Mouse (Mus musculus): ENCODE results near the gene Ly6g6f. TPM values are rescaled to one million over a fixed set of nuclear protein-coding genes. Genes with fewer than 3 reads are reported as not detected.
A peak's percentile ranks its signal among the peaks of the same experiment; 100 is the strongest.

The Ly6g6f gene
- total and polyA plus RNA-seq, 2 experiments = 0.07 TPM; not detected in 1

DNA sequence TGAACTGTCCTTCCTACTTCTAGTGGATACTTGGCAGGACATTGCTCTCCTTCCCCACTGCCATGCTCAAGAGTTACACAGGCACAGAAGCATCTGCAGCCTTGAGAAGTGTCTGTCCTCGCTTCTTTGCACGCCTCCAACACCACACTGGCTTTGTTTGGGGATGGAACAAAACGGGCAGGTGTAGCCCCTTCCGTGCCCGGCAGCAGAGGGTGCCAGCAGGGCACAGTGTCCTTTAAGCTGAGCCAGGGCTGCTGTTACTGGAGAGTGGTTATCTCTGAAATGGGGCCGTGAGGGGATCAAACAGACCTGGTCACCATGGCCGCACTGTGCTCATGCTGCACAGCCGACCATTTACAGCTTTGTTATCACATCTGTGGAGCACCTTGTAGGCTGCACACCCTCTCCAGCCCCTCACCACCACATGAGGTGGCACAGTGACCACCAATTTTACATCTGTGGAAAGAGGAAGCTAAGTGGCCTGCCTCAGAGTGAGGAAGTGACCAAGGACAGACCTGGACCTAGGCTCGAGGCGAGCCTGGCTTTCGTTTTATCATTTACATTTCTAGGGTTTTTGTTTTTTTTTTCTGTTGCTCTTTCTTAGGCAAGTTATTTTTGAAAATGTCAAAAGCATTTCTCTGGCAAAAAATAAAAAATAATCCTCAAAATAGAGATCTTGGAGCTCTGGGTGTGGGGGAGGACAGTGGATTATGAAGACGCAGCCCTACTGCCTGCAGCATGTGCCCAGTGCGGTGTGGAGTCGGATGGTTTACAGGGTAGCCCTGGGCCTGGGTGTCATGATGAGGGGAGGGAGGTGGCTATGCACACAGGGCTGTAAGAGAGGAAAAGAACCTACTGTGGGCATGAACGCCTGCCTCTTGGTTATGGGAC is 9.3 kb upstream of the Ly6g6f start:
- 87% methylated on average over 15 of the region's 15 CpGs for WGBS
- TF ChIP-seq POLR2A (IDR thresholded peaks at IDR 0.05; ENCODE audit: extremely low read depth, insufficient read depth, low read length) = no peak
- TF ChIP-seq CTCF (IDR thresholded peaks at IDR 0.05; ENCODE audit: low read depth, low read length) = no peak
- Histone ChIP-seq H3K9ac (ENCODE audit: low read depth, low read length) (no peak overlapping the region), H3K4me1 (ENCODE audit: control insufficient read depth, insufficient read depth, low read length) (peaks cover 4% of the 10 kb centered on the region; the same call in 1 of the 2 replicates), H3K27me3 (ENCODE audit: control insufficient read depth, insufficient read depth, low read length) (no peaks in the 10 kb centered on the region), H3K36me3 (ENCODE audit: control insufficient read depth, insufficient read depth, low read length) (peaks cover 3% of the 10 kb centered on the region; the same call in 1 of the 2 replicates), H3K4me3 (ENCODE audit: insufficient read depth, low read depth, low read length) (no peak overlapping the region), H3K27ac (replicated peaks; ENCODE audit: insufficient read depth, low read depth, low read length) (no peak overlapping the region), H3K79me2 (ENCODE audit: control insufficient read depth, insufficient read depth, low read length) (peaks cover 4% of the 10 kb centered on the region)
- no peak for DNase-seq (ENCODE audit: extremely low read depth, low read depth, low spot score)

DNA sequence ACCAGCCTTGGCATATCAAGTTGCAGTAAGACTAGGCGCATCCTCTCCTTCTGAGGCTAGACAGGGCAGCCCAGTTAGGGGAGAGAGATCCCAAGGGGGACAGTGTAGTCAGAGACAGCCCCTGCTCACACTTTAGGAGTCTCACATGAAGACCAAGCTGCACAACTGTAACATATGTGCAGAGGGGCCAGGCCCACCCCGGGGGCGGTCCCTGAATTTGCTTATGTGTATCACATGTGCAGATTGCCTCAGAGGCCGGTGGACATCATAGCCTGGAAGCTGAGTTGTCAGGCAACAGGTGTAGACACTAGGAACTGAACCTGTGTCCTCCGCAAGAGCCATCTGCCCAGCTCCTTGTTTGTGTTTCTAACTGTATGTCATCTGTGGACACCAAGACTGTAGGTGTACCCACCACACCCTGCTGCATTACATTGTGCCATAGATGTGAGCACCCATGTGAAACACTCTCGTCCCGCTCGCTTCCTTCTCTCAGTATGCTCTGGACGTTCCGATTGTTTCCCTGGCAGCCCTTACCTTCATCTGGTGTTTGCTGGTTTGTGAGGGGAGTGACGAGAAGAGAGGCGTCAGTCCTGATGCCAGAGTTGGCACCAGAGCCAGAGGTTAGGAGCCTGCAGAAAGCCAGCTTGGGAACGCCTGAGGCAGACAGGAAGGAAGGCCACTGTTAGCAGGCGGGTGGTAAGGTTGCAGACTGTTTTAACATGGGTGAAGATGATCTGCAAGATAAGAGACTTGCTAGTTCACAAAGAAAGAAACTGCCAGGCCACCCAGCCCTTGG is 7.2 kb upstream of the Ly6g6f start:
- TF ChIP-seq CTCF (IDR thresholded peaks at IDR 0.05; ENCODE audit: low read depth, low read length) (no peak), POLR2A (IDR thresholded peaks at IDR 0.05; ENCODE audit: extremely low read depth, insufficient read depth, low read length) (no peak)
- 90% methylated on average over 14 of the region's 14 CpGs for WGBS
- H3K36me3 ChIP-seq (ENCODE audit: control insufficient read depth, insufficient read depth, low read length) = 0 out of 2 replicates have a peak, but pooled peaks cover 2% of the 10 kb centered on the region
- no peak overlapping the region for H3K9ac ChIP-seq (ENCODE audit: low read depth, low read length)
- H3K4me3 ChIP-seq (ENCODE audit: insufficient read depth, low read depth, low read length) = no peak overlapping the region
- no peaks in the 10 kb centered on the region for H3K27me3 ChIP-seq (ENCODE audit: control insufficient read depth, insufficient read depth, low read length)
- peaks cover 4% of the 10 kb centered on the region; the same call in 1 of the 2 replicates for H3K4me1 ChIP-seq (ENCODE audit: control insufficient read depth, insufficient read depth, low read length)
- DNase-seq (ENCODE audit: extremely low read depth, low read depth, low spot score) = no peak
- H3K27ac ChIP-seq (replicated peaks; ENCODE audit: insufficient read depth, low read depth, low read length) = no peak overlapping the region
- H3K79me2 ChIP-seq (ENCODE audit: control insufficient read depth, insufficient read depth, low read length) = peaks cover 7% of the 10 kb centered on the region

DNA sequence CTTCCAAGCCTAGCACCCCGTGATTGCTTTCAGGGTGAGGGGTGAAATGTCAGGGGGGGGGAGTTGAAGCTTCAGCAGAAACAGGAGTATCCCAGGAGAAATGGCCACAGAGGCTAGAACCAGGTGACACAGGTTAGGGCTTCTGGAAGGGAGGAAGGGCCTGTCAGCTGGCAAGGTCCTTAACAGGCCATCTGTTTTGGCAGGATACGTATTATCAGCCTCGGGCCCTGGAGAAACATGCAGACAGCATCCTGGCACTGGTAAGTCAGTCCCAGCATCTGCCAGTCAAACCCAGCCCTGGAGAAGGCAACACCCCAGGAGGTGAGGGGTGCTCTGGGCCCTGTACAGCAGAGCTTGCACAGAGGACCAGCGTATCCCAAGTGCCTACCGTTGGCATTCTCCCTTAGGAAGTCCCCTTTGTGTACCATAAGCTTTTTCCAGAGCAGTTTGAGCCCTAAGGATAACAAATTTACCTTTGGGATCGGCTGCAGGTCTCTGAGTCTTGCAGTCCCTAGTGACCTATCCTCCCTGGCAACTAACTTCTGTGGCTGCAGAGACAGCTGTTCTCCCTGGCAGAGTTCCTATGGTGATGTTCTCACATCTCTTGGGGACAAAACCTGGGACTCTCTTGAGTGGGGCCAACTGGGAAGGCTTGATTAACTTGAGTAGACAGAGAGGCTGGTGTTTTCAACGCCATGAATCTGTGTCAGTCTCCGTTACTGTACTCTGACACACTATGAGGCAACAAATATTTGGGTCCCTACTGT is 4.9 kb upstream of the Ly6g6f start:
- TF ChIP-seq CTCF (IDR thresholded peaks at IDR 0.05; ENCODE audit: low read depth, low read length) = no peak
- TF ChIP-seq POLR2A (IDR thresholded peaks at IDR 0.05; ENCODE audit: extremely low read depth, insufficient read depth, low read length) = no peak

DNA sequence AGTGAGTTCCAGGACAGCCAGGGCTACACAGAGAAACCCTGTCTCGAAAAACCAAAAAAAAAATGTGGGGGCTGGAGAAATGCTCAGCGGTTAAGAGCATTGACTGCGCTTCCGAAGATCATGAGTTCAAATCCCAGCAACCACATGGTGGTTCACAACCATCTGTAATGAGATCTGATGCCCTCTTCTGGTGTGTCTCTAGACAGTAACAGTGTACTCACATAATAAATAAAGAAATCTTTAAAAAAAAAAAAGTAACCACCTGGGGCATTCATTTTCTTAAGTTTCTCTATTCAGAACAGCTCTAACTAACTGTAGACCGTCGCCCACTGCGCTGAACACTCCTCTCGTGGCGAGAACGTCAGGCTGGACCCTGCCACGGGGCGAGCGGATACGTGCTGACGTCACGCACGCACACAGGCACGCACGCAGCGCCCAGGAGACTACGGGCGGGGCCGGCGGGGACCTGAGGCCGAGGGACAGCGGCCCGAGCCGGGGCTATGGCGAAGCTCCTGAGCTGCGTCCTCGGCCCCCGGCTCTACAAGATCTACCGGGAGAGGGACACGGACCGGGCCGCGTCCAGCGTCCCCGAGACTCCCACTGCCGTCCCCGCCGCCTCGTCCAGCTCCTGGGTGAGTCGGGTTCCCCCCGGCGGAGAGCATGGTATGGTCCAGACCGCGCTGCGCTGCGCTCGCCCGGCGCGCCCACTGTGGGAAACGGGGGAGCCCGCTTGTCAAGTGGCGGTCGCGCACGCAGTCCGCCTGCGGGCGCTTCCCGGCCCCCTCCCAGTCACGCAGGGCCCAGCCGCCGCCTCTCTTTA is 3.6 kb upstream of the Ly6g6f start, which contains the start of gene Abhd16a:
Gene Abhd16a (plus strand): TSS at position 439 of the 820 bp plus-strand sequence.
- Histone ChIP-seq H3K79me2 (ENCODE audit: control insufficient read depth, insufficient read depth, low read length) (peaks cover 7% of the 10 kb centered on the region), H3K27me3 (ENCODE audit: control insufficient read depth, insufficient read depth, low read length) (no peaks in the 10 kb centered on the region), H3K4me1 (ENCODE audit: control insufficient read depth, insufficient read depth, low read length) (peaks cover 4% of the 10 kb centered on the region; the same call in 1 of the 2 replicates), H3K9ac (ENCODE audit: low read depth, low read length) (peak within 1 kb of the TSS; percentile 100), H3K36me3 (ENCODE audit: control insufficient read depth, insufficient read depth, low read length) (0 out of 2 replicates have a peak, but pooled peaks cover 2% of the 10 kb centered on the region), H3K4me3 (ENCODE audit: insufficient read depth, low read depth, low read length) (peak within 1 kb of the TSS; percentile 99), H3K27ac (replicated peaks; ENCODE audit: insufficient read depth, low read depth, low read length) (peak within 1 kb of the TSS; percentile 100)
- TF ChIP-seq CTCF (IDR thresholded peaks at IDR 0.05; ENCODE audit: low read depth, low read length) = peak; percentile 2; the same call in 1 of the 2 replicates
- TF ChIP-seq POLR2A (IDR thresholded peaks at IDR 0.05; ENCODE audit: extremely low read depth, insufficient read depth, low read length) = peak; percentile 75
- 3% methylated on average over 67 of the region's 67 CpGs for WGBS
- peak; percentile 71 for DNase-seq (ENCODE audit: extremely low read depth, low read depth, low spot score)

More for the DNA sequence above, 4.9 kb upstream of the Ly6g6f start:
- peaks cover 7% of the 10 kb centered on the region for H3K79me2 ChIP-seq (ENCODE audit: control insufficient read depth, insufficient read depth, low read length)
- H3K27me3 ChIP-seq (ENCODE audit: control insufficient read depth, insufficient read depth, low read length) = no peaks in the 10 kb centered on the region
- H3K27ac ChIP-seq (replicated peaks; ENCODE audit: insufficient read depth, low read depth, low read length) = peak overlapping the region; percentile 48
- DNase-seq (ENCODE audit: extremely low read depth, low read depth, low spot score) = peak; percentile 74
- WGBS = 50% methylated on average over 8 of the region's 8 CpGs
- H3K4me1 ChIP-seq (ENCODE audit: control insufficient read depth, insufficient read depth, low read length) = peaks cover 4% of the 10 kb centered on the region; the same call in 1 of the 2 replicates
- peak overlapping the region; percentile 43; the same call in 1 of the 2 replicates for H3K9ac ChIP-seq (ENCODE audit: low read depth, low read length)
- 0 out of 2 replicates have a peak, but pooled peaks cover 2% of the 10 kb centered on the region for H3K36me3 ChIP-seq (ENCODE audit: control insufficient read depth, insufficient read depth, low read length)
- peak overlapping the region; percentile 99; the same call in 1 of the 2 replicates for H3K4me3 ChIP-seq (ENCODE audit: insufficient read depth, low read depth, low read length)

Data from liver, adult 2 months (tissue).